Mouse (Mus musculus) lung, postnatal 0 days (tissue): ENCODE results near the gene Gpatch8.

Source experiments
- CTCF ChIP-seq: IDR thresholded peaks from 2 replicates; pipeline ENCODE4 v1.5.1; 2016; ENCODE audit warnings: antibody characterized with exemption, mild to moderate bottlenecking
- EP300 ChIP-seq: IDR thresholded peaks from 2 replicates; pipeline ENCODE4 v1.6.1; 2016; ENCODE audit warnings: antibody characterized with exemption, mild to moderate bottlenecking, control low read depth

DNA sequence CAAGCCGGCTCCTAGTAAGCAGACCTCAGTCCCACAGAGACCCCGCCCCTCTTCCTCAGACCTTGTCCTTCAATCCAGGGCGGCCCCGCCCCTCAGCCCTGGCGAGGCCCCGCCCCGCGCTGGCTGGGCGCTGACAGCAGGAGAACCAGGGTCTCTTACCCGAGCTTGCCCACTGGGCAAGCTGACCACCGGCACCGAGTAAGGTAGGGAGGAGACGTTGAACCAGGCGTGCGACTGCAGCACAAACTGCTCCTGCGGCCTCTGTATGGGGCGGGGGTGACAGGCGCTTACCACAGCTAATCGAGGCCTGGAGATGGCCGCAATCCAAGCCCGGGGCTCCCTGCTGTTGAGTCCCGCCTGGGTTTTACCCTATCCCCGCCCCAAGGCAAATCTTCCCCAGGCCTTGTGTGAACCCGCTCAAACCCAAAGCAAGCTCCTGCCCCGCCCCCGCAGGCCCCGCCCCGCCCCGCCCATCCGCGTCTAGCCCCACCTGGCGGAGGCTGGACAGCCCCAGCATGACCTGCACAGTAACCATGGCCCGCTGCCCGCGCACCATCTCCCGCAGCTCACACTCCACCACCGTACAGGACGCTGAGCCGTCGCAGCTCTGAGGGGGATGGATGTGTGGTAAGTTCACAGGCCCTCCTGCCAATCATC, 100.3 kb downstream of the Gpatch8 start:
- TF ChIP-seq CTCF (peak; percentile 57), EP300 (no peak)
